Mouse (Mus musculus): ENCODE measurements at regions not wholly inside any gene's neighbourhood (a gene's known extent, or its start where the extent isn't known, plus 50 kb on each side); places are given as distances from the start of the nearest gene placed in this dataset. TPM values are rescaled to one million over a fixed set of nuclear protein-coding genes. Genes with fewer than 3 reads are reported as not detected.

DNA sequence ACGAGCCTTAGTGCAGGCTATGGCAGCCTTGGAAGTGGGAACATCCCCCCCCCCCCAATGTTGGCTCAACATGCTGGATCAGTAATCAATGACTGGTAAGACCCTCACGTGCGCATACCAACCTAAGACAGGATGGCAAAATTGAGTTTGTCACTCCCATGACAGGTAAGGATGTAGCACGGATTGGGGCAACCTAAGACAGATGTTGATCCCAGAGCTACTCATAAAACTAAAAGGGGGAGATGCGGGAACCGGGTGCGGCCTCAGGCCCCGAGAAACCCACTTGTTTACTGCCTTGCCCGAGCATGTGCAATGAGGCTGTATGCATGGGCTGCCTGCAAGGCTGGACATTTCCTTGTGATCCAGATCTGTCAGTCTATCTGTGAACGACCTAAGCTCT, 1523.0 kb upstream of the Cdh6 start:
- H3K36me3 ChIP-seq (ENCODE audit: control insufficient read depth, insufficient read depth, low read length): no peaks in the 10 kb centered on the region
- H3K4me2 ChIP-seq (replicated peaks; ENCODE audit: low read depth, low read length, severe bottlenecking): no peak overlapping the region
- H3K27me3 ChIP-seq (ENCODE audit: control insufficient read depth, insufficient read depth, low read length): no peaks in the 10 kb centered on the region
- ATAC-seq (ENCODE audit: low FRiP score, low read depth) (no peak), DNase-seq (ENCODE audit: low spot score) (no peak)
- no peak overlapping the region for H3K27ac ChIP-seq (replicated peaks; ENCODE audit: low read depth, low read length)
- H3K9me3 ChIP-seq (ENCODE audit: control insufficient read depth, low read length): no peaks in the 10 kb centered on the region
- 89% methylated on average over 10 of the region's 10 CpGs for WGBS
- no peaks in the 10 kb centered on the region for H3K4me1 ChIP-seq (ENCODE audit: control insufficient read depth, insufficient read depth, low read length)
- no peak overlapping the region for H3K4me3 ChIP-seq (replicated peaks; ENCODE audit: low read length)
- no peak overlapping the region for H3K9ac ChIP-seq (ENCODE audit: low read depth, low read length, severe bottlenecking)
- no peak for TF ChIP-seq POLR2A (IDR thresholded peaks at IDR 0.05; ENCODE audit: borderline replicate concordance, extremely low read depth, insufficient read depth, insufficient read length)

- H3K4me2 ChIP-seq (replicated peaks; ENCODE audit: low read depth, low read length, severe bottlenecking): no peak overlapping the region
- DNase-seq (ENCODE audit: low spot score) (no peak), ATAC-seq (ENCODE audit: low FRiP score, low read depth) (no peak)
- no peaks in the 10 kb centered on the region for H3K4me1 ChIP-seq (ENCODE audit: control insufficient read depth, insufficient read depth, low read length)
- H3K27ac ChIP-seq (replicated peaks; ENCODE audit: low read depth, low read length): no peak overlapping the region
- H3K4me3 ChIP-seq (replicated peaks; ENCODE audit: low read length): no peak overlapping the region
- no peaks in the 10 kb centered on the region for H3K36me3 ChIP-seq (ENCODE audit: control insufficient read depth, insufficient read depth, low read length)
- WGBS: 61% methylated on average over 2 of the region's 2 CpGs
- TF ChIP-seq POLR2A (IDR thresholded peaks at IDR 0.05; ENCODE audit: borderline replicate concordance, extremely low read depth, insufficient read depth, insufficient read length): no peak
- no peaks in the 10 kb centered on the region for H3K9me3 ChIP-seq (ENCODE audit: control insufficient read depth, low read length)
- no peaks in the 10 kb centered on the region for H3K27me3 ChIP-seq (ENCODE audit: control insufficient read depth, insufficient read depth, low read length)
- H3K9ac ChIP-seq (ENCODE audit: low read depth, low read length, severe bottlenecking): no peak overlapping the region
Observed at GRCm38 (mm10) chr15:14689141-14689540, 1515.7 kb upstream of the Cdh6 start.

DNA sequence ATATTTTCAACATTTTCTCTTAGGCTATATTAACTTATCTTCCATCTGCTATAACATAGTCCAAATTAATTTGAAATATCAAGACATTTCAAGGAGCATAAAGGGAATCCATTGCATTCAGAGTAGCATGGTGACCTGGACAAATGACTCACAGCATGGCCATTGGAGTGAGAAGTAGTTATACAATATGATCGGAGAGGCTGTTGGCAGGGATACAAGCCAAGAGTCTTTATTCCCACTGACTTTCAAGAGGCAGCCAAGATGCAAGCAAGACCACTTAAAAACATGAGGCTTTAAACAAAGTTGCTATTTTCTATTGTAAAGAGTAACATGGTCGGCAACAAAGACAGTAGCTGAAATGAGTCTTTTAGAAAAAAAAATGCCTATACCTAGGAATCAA, 1468.8 kb upstream of the Cdh6 start:
- Histone ChIP-seq H3K4me3 (replicated peaks; ENCODE audit: low read length) (no peak overlapping the region), H3K27ac (replicated peaks; ENCODE audit: low read depth, low read length) (no peak overlapping the region), H3K27me3 (ENCODE audit: control insufficient read depth, insufficient read depth, low read length) (no peaks in the 10 kb centered on the region), H3K4me2 (replicated peaks; ENCODE audit: low read depth, low read length, severe bottlenecking) (no peak overlapping the region), H3K36me3 (ENCODE audit: control insufficient read depth, insufficient read depth, low read length) (no peaks in the 10 kb centered on the region), H3K9me3 (ENCODE audit: control insufficient read depth, low read length) (no peaks in the 10 kb centered on the region), H3K9ac (ENCODE audit: low read depth, low read length, severe bottlenecking) (no peak overlapping the region), H3K4me1 (ENCODE audit: control insufficient read depth, insufficient read depth, low read length) (no peaks in the 10 kb centered on the region)
- no peak for ATAC-seq (ENCODE audit: low FRiP score, low read depth)
- DNase-seq (ENCODE audit: low spot score): no peak
- no peak for TF ChIP-seq POLR2A (IDR thresholded peaks at IDR 0.05; ENCODE audit: borderline replicate concordance, extremely low read depth, insufficient read depth, insufficient read length)
- WGBS: 78% methylated on average over 2 of the region's 2 CpGs

GRCm38 (mm10) chr15:14628523-14628922, 1455.0 kb upstream of the Cdh6 start:
- ATAC-seq (ENCODE audit: low FRiP score, low read depth): no peak

GRCm38 (mm10) chr15:14606691-14607090, 1433.2 kb upstream of the Cdh6 start:
- H3K27ac ChIP-seq (replicated peaks; ENCODE audit: low read depth, low read length): no peak overlapping the region
- H3K4me2 ChIP-seq (replicated peaks; ENCODE audit: low read depth, low read length, severe bottlenecking): no peak overlapping the region
- no peak overlapping the region for H3K4me3 ChIP-seq (replicated peaks; ENCODE audit: low read length)
- DNase-seq (ENCODE audit: low spot score) (no peak), ATAC-seq (ENCODE audit: low FRiP score, low read depth) (no peak)
- no peaks in the 10 kb centered on the region for H3K27me3 ChIP-seq (ENCODE audit: control insufficient read depth, insufficient read depth, low read length)
- H3K36me3 ChIP-seq (ENCODE audit: control insufficient read depth, insufficient read depth, low read length): no peaks in the 10 kb centered on the region
- H3K9ac ChIP-seq (ENCODE audit: low read depth, low read length, severe bottlenecking): no peak overlapping the region
- H3K9me3 ChIP-seq (ENCODE audit: control insufficient read depth, low read length): no peaks in the 10 kb centered on the region
- no peaks in the 10 kb centered on the region for H3K4me1 ChIP-seq (ENCODE audit: control insufficient read depth, insufficient read depth, low read length)
- no peak for TF ChIP-seq POLR2A (IDR thresholded peaks at IDR 0.05; ENCODE audit: borderline replicate concordance, extremely low read depth, insufficient read depth, insufficient read length)
- 84% methylated on average over 1 of the region's 1 CpGs for WGBS

More at GRCm38 (mm10) chr15:14628523-14628922, 1455.0 kb upstream of the Cdh6 start:
- H3K9me3 ChIP-seq (ENCODE audit: control insufficient read depth, low read length): no peaks in the 10 kb centered on the region
- H3K4me3 ChIP-seq (replicated peaks; ENCODE audit: low read length): no peak overlapping the region
- peak; percentile 26 for DNase-seq (ENCODE audit: low spot score)
- no peak overlapping the region for H3K9ac ChIP-seq (ENCODE audit: low read depth, low read length, severe bottlenecking)
- TF ChIP-seq POLR2A (IDR thresholded peaks at IDR 0.05; ENCODE audit: borderline replicate concordance, extremely low read depth, insufficient read depth, insufficient read length): no peak
- H3K4me1 ChIP-seq (ENCODE audit: control insufficient read depth, insufficient read depth, low read length): no peaks in the 10 kb centered on the region
- no peaks in the 10 kb centered on the region for H3K36me3 ChIP-seq (ENCODE audit: control insufficient read depth, insufficient read depth, low read length)
- 56% methylated on average over 1 of the region's 1 CpGs for WGBS
- no peak overlapping the region for H3K27ac ChIP-seq (replicated peaks; ENCODE audit: low read depth, low read length)
- H3K27me3 ChIP-seq (ENCODE audit: control insufficient read depth, insufficient read depth, low read length): no peaks in the 10 kb centered on the region
- H3K4me2 ChIP-seq (replicated peaks; ENCODE audit: low read depth, low read length, severe bottlenecking): no peak overlapping the region

Small RNA genes lying in the stretch of these regions (microRNA-seq; reads per million reads assigned to microRNA genes)
- gene Gm24080: not detected
